Mouse (Mus musculus) yolk sac, embryonic 10.5 days (tissue): ENCODE results near the gene Neurl2.
"Not testable (repeated sequence)": the region's sequence is repeated elsewhere in the genome, so short reads cannot be mapped to it uniquely, and the experiment has no call there.

Experiments used
- DNase-seq: peaks from one replicate; pipeline ENCODE4 v3.0.0-alpha.2; 2017; ENCODE audit warnings: low spot score

The Neurl2 gene

GRCm38 (mm10) chr2:164817206-164817605 lies 16.1 kb downstream of the Neurl2 start:
- no peak for DNase-seq

GRCm38 (mm10) chr2:164815821-164816220 lies 17.4 kb downstream of the Neurl2 start:
- no peak for DNase-seq

GRCm38 (mm10) chr2:164815348-164815747 lies 17.9 kb downstream of the Neurl2 start:
- no peak for DNase-seq

- DNase-seq = no peak
These were observed 19.7 kb downstream of the Neurl2 start for GRCm38 (mm10) chr2:164813557-164813956.

- peak; percentile 51 for DNase-seq
These were observed 26.6 kb downstream of the Neurl2 start for GRCm38 (mm10) chr2:164806614-164807013.

GRCm38 (mm10) chr2:164805332-164805718 lies 27.9 kb downstream of the Neurl2 start:
- no peak for DNase-seq

GRCm38 (mm10) chr2:164804533-164805331 lies 28.5 kb downstream of the Neurl2 start, which contains the start of the genes Acot8 and Zswim3:
Gene Acot8, minus strand, starts transcription at chr2:164804882.
Gene Zswim3, plus strand, starts transcription at chr2:164805098.
- DNase-seq = peak; percentile 99

GRCm38 (mm10) chr2:164803921-164804313 lies 29.3 kb downstream of the Neurl2 start:
- DNase-seq = no peak

GRCm38 (mm10) chr2:164803201-164803920 lies 29.9 kb downstream of the Neurl2 start:
- no peak for DNase-seq

- no peak for DNase-seq
These were observed 32.8 kb downstream of the Neurl2 start for GRCm38 (mm10) chr2:164800252-164801004.

GRCm38 (mm10) chr2:164798554-164798953 lies 34.7 kb downstream of the Neurl2 start:
- not testable (repeated sequence) for DNase-seq

GRCm38 (mm10) chr2:164795868-164796267 lies 37.4 kb downstream of the Neurl2 start:
- DNase-seq = no peak

- no peak for DNase-seq
These were observed 39.0 kb downstream of the Neurl2 start for GRCm38 (mm10) chr2:164794293-164794692.

- no peak for DNase-seq
These were observed 39.5 kb downstream of the Neurl2 start for GRCm38 (mm10) chr2:164793772-164794171.

- DNase-seq = no peak
These were observed 40.0 kb downstream of the Neurl2 start for GRCm38 (mm10) chr2:164793236-164793635.

GRCm38 (mm10) chr2:164792400-164793190 lies 40.7 kb downstream of the Neurl2 start:
- no peak for DNase-seq

GRCm38 (mm10) chr2:164791841-164792261 lies 41.4 kb downstream of the Neurl2 start:
- DNase-seq = no peak

GRCm38 (mm10) chr2:164790451-164790850 lies 42.8 kb downstream of the Neurl2 start:
- no peak for DNase-seq

GRCm38 (mm10) chr2:164788411-164788810 lies 44.8 kb downstream of the Neurl2 start:
- no peak for DNase-seq

- no peak for DNase-seq
These were observed 45.5 kb downstream of the Neurl2 start for GRCm38 (mm10) chr2:164787779-164788178.

GRCm38 (mm10) chr2:164787032-164787431 lies 46.2 kb downstream of the Neurl2 start:
- no peak for DNase-seq
